Mouse (Mus musculus) small intestine, adult 2 months (tissue): ENCODE data around the gene Mlip. TPM values are rescaled to one million over a fixed set of nuclear protein-coding genes. Genes with fewer than 3 reads are reported as not detected.

Experiments
- H3K27ac ChIP-seq: fragments of 200-500 bp; 2 replicates; pipeline ENCODE4 v1.5.1; 2012; ENCODE audit warnings: low read depth, low read length, control low read depth, inconsistent platforms; ENCODE audit not compliant: insufficient read depth
- H3K27me3 ChIP-seq: fragments of 200-500 bp; 2 replicates; pipeline ENCODE4 v1.6.1; 2012; ENCODE audit warnings: mild to moderate bottlenecking, moderate library complexity, low read length, inconsistent platforms; ENCODE audit not compliant: control insufficient read depth, insufficient read depth
- H3K36me3 ChIP-seq: fragments of 200-500 bp; 2 replicates; pipeline ENCODE4 v1.6.1; 2012; ENCODE audit warnings: mild to moderate bottlenecking, low read length, control low read depth, inconsistent platforms; ENCODE audit not compliant: control insufficient read depth, insufficient read depth
- H3K4me1 ChIP-seq: fragments of 200-500 bp; 2 replicates; pipeline ENCODE4 v1.6.1; 2012; ENCODE audit warnings: low read length, inconsistent platforms, mixed read lengths; ENCODE audit not compliant: control insufficient read depth, insufficient read depth, insufficient read length
- H3K4me3 ChIP-seq: fragments of 200-500 bp; 2 replicates; pipeline ENCODE4 v1.5.1; 2012; ENCODE audit warnings: low read depth, mild to moderate bottlenecking, control low read depth, inconsistent platforms, low read length, moderate library complexity
- CTCF ChIP-seq: fragments of 200-500 bp; IDR thresholded peaks from 2 replicates; pipeline ENCODE4 v1.5.1; 2012; ENCODE audit warnings: low read depth, mild to moderate bottlenecking, control low read depth, inconsistent platforms, low read length, moderate library complexity, mixed read lengths; ENCODE audit not compliant: insufficient replicate concordance, insufficient read length; ENCODE audit errors: extremely low read depth
- POLR2A ChIP-seq: fragments of 200-500 bp; IDR thresholded peaks from 2 replicates; pipeline ENCODE4 v1.6.1; 2012; ENCODE audit warnings: low read depth, mild to moderate bottlenecking, control low read depth, inconsistent platforms, low read length, moderate library complexity
- WGBS: fragments of 180-500 bp; shearing (Covaris S2); methylation state at CpG from one replicate; pipeline ENCODE4 v1.1.7; 2018; 5-methylcytosine and 5-hydroxymethylcytosine counted together
- polyA plus RNA-seq: library from polyadenylated mRNA; depleted of rRNA; stranded (reverse); fragments of >200 nt; gene quantifications from 2 replicates; pipeline ENCODE4 v1.2.3, GENCODE M21; 2012; rRNA removed

The Mlip gene
- not detected in 2 replicates for polyA plus RNA-seq

DNA sequence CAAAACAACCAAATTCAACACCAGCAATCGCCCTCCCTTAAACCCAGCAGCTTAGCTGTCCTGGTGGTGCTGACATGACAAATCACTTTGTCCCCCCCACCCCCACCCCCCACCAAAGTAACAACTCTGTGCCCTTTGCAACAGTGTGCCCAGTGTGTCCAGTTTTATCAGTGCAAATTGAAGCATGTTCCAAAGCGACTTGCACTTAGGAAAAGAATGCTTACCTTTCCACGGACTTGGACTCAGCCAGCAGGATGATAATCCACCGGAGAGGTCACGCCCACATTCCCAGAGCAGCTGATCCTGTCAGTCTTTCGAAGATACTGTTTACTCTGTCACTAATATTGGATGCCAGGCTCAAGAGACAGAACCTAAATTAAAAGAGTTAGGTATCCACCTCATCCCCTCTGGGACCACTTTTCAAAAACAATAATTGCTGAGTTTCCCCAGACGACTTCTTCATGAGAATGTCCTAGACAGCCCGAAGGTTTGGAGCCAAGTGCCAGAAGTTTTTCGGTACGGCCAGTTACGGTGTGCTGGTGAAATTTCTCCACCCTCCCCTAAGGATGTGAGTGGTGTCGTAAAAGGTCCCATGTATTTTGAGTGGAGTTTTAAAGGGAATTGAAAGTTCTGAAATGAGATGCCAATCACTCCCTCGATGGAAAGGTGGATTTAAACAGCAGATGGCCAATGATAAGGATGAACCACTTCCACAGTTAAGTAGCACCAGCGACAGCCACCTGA, at the start of gene Mlip:
Mlip (minus strand) TSS at position 538 of the 744 bp plus-strand sequence.
- no peak within 1 kb of the TSS for H3K27ac ChIP-seq
- H3K36me3 ChIP-seq, result no peaks in the 10 kb centered on the region
- 60% methylated on average over 14 of the region's 14 CpGs for WGBS
- no peak within 1 kb of the TSS for H3K4me3 ChIP-seq
- no peaks in the 10 kb centered on the region for H3K27me3 ChIP-seq
- TF ChIP-seq CTCF (no peak), POLR2A (no peak)
- H3K4me1 ChIP-seq, result no peaks in the 10 kb centered on the region

DNA sequence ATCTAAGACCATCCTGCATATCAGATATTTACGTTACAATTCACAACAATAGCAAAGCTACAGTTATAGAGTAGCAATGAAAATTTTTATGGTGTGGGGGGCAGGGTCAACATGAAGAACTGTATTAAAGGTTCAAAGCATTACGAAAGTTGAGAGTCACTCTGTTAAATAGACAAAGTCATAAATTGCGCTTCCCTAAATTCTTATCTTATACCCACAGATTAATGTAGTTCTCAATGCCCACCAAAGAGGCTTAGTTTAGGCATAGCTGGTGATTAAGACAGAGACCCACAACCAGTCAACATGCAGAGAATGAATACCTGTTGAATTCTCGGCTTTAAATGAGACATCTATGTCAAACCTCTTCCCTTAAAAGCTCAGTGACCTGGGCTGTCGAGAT, 47.0 kb upstream of the Mlip start:
- H3K27ac ChIP-seq, result no peak overlapping the region
- no peaks in the 10 kb centered on the region for H3K36me3 ChIP-seq
- H3K4me1 ChIP-seq, result no peaks in the 10 kb centered on the region
- H3K27me3 ChIP-seq, result no peaks in the 10 kb centered on the region
- 83% methylated on average over 5 of the region's 5 CpGs for WGBS
- H3K4me3 ChIP-seq, result no peak overlapping the region
- TF ChIP-seq CTCF, result no peak
- no peak for TF ChIP-seq POLR2A

DNA sequence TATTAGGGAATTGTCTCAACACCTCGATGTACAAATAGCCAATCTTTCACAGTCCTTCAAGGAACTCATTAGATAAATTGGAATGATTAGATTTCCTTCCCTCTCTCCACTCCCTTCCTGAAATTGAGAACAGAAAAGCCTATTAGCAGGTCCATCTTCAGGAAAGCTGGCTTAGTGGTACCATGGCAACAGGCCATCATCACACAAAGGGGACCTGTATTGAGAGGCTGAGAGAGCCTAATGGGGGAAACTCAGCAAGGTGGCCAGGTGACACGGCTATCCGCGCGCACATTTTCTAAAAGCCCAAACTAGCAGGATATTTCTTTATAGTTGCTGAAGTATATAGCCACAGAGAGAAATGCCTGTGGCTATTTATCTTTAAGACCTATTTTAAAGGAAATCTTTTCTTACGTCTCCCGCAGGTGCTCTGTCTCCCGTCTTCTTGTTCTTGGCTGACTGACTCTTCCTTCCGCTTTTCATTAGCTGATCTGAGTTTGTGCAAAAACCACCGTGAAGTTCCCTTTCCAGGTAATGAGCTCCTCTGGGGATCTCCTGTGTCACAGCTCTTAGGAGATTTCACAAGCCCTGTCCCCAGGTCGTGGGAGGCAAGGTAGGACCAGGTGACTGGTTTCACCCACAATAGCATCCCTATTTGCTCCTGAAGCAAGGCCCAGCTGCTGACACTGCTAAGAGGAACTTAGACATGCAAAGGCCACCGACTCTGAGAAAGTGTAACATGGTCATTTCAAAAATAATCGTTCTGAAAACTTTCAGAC, 46.3 kb upstream of the Mlip start:
- Histone ChIP-seq H3K36me3 (no peaks in the 10 kb centered on the region), H3K4me1 (no peaks in the 10 kb centered on the region), H3K4me3 (no peak overlapping the region), H3K27me3 (no peaks in the 10 kb centered on the region), H3K27ac (no peak overlapping the region)
- no peak for TF ChIP-seq POLR2A
- TF ChIP-seq CTCF, result no peak
- WGBS, result 73% methylated on average over 13 of the region's 13 CpGs

DNA sequence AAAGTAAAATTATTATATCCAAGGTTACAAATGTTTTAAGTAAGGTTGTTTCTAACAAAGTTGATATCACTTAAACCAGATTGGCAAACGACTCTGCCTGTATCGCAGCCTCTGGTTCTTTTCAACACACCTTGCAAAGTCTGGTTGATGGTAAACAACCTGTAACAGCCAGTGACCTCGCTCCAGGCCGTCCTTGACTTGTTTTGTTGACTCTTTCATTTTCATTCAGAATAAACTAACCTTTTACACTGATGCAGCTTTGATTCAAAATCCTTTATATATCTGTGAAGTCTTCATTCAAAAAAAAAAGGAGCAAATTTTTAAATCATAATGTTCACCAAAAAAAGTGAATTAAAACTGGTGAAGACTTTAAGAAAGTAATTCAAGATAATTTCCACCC, 44.3 kb upstream of the Mlip start:
- Histone ChIP-seq H3K36me3 (no peaks in the 10 kb centered on the region), H3K27ac (no peak overlapping the region), H3K4me3 (no peak overlapping the region), H3K27me3 (no peaks in the 10 kb centered on the region), H3K4me1 (no peaks in the 10 kb centered on the region)
- TF ChIP-seq POLR2A (no peak), CTCF (no peak)
- WGBS, result 49% methylated on average over 4 of the region's 4 CpGs

DNA sequence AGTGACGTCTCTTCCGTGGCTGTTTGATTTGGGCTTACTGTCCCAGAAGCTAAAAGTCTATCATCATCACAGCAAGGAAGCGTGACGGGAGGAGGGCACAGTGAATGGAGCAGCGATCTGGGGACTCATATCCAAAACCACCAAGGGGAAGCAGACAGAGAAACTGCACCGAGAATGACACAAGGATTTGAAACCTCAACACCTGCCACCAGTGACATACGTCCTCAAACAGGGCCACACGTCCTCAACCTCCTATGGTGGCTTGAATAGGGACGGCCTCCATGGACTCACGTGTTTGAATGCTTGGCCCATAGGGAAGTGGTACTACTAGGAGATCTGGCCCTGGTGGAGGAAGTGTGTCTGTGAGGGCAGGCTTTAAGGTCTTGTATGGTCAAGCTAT, 38.5 kb upstream of the Mlip start:
- no peaks in the 10 kb centered on the region for H3K27me3 ChIP-seq
- H3K27ac ChIP-seq, result no peak overlapping the region
- no peak for TF ChIP-seq POLR2A
- TF ChIP-seq CTCF, result no peak
- 90% methylated on average over 10 of the region's 10 CpGs for WGBS
- no peaks in the 10 kb centered on the region for H3K36me3 ChIP-seq
- no peaks in the 10 kb centered on the region for H3K4me1 ChIP-seq
- H3K4me3 ChIP-seq, result no peak overlapping the region

DNA sequence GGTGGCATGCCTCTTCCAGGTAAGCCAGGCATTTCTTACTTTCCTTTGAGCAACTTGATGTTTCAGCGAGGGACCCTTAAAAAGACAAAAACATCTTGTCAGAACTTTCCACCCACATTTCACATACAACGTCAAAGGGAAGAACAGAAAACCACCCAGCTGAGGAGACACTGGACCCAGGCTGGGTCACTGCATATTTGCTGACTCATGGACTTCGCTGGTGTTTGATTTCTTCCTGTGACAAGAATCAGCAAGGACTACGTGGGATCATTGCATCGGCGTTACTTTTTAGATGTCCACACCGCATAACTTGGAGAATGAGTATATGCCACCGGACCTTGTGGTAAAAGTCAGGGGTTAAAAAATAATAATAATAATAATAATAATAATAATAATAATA, 36.2 kb upstream of the Mlip start:
- no peak overlapping the region for H3K27ac ChIP-seq
- no peak for TF ChIP-seq POLR2A
- TF ChIP-seq CTCF, result no peak
- no peak overlapping the region for H3K4me3 ChIP-seq
- WGBS, result 69% methylated on average over 8 of the region's 8 CpGs
- H3K36me3 ChIP-seq, result no peaks in the 10 kb centered on the region
- no peaks in the 10 kb centered on the region for H3K4me1 ChIP-seq
- H3K27me3 ChIP-seq, result no peaks in the 10 kb centered on the region

DNA sequence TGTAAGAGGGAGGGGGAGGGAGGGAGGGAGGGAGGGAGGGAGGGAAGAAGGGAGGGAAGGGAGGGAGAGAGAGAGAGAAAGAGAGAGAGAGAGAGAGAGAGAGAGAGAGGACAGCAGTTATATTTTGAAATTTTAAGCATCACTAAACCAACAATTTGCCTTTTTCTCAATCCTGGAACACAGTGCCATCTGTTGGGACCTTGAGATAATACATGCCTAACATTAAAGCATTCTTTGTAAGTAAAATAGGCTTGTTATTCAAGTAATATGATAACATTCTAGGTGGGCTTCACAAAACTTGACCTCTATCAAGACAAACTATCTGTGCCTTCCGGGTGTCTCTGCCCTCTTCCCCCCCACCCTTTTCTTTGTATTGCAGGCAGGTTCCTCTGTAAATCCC, 34.0 kb upstream of the Mlip start:
- no peaks in the 10 kb centered on the region for H3K4me1 ChIP-seq
- H3K27ac ChIP-seq, result no peak overlapping the region
- no peaks in the 10 kb centered on the region for H3K27me3 ChIP-seq
- TF ChIP-seq CTCF (no peak), POLR2A (no peak)
- H3K36me3 ChIP-seq, result no peaks in the 10 kb centered on the region
- WGBS, result 18% methylated on average over 1 of the region's 1 CpGs
- no peak overlapping the region for H3K4me3 ChIP-seq
